Mouse (Mus musculus) midbrain, embryonic 14.5 days (tissue): ENCODE measurements at regions not wholly inside any gene's neighbourhood (a gene's known extent, or its start where the extent isn't known, plus 50 kb on each side); places are given as distances from the start of the nearest gene placed in this dataset.
A peak's percentile ranks its signal among the peaks of the same experiment; 100 is the strongest.

ENCODE experiments used
- ATAC-seq: fragments of 200-750 bp; cut with Nextera tagmentation; 2 replicates; pipeline ENCODE4 v1.8.0; 2017; ENCODE audit warnings: moderate number of reproducible peaks, moderate library complexity; ENCODE audit not compliant: low FRiP score, low TSS enrichment
- DNase-seq: peaks from one replicate; pipeline ENCODE4 v3.0.0-alpha.2; 2015
- H3K27ac ChIP-seq: fragments of 300-500 bp; sonication (generic); replicated peaks from 2 replicates; pipeline ENCODE4 v1.5.1; 2014; ENCODE audit warnings: mild to moderate bottlenecking, low read depth, low read length, moderate library complexity
- H3K27me3 ChIP-seq: fragments of 300-500 bp; sonication (generic); 2 replicates; pipeline ENCODE4 v1.6.1; 2014; ENCODE audit warnings: low read length, control low read depth, mixed read lengths; ENCODE audit not compliant: control insufficient read depth, insufficient read depth
- H3K36me3 ChIP-seq: fragments of 300-500 bp; sonication (generic); 2 replicates; pipeline ENCODE4 v1.6.1; 2014; ENCODE audit warnings: low read length, control low read depth; ENCODE audit not compliant: control insufficient read depth, insufficient read depth
- H3K4me1 ChIP-seq: fragments of 300-500 bp; sonication (generic); 2 replicates; pipeline ENCODE4 v1.6.1; 2014; ENCODE audit warnings: mild to moderate bottlenecking, antibody characterized with exemption, low read length, control low read depth; ENCODE audit not compliant: control insufficient read depth, insufficient read depth
- H3K4me2 ChIP-seq: fragments of 300-500 bp; sonication (generic); 2 replicates; pipeline ENCODE4 v1.6.1; 2014; ENCODE audit warnings: mild to moderate bottlenecking, low read length, moderate library complexity
- H3K4me3 ChIP-seq: fragments of 300-500 bp; sonication (generic); replicated peaks from 2 replicates; pipeline ENCODE4 v1.5.1; 2014; ENCODE audit warnings: low read depth, low read length
- H3K9ac ChIP-seq: fragments of 300-500 bp; sonication (generic); replicated peaks from 2 replicates; pipeline ENCODE4 v1.6.1; 2014; ENCODE audit warnings: mild to moderate bottlenecking, low read length, moderate library complexity
- H3K9me3 ChIP-seq: fragments of 300-500 bp; sonication (generic); 2 replicates; pipeline ENCODE4 v1.6.1; 2016; ENCODE audit warnings: low read length, control low read depth, mixed read lengths; ENCODE audit not compliant: control insufficient read depth
- whole genome bisulfite sequencing: fragments of 180-500 bp; shearing (Covaris S2); extraction: QIAGEN DNeasy Blood & Tissue Kit; methylation state at CpG from one replicate; pipeline ENCODE4 v1.1.7; 2014; 5-methylcytosine and 5-hydroxymethylcytosine counted together

- Histone ChIP-seq H3K36me3 (no peaks in the 10 kb centered on the region), H3K4me3 (no peak overlapping the region), H3K27ac (no peak overlapping the region), H3K27me3 (no peaks in the 10 kb centered on the region), H3K9ac (no peak overlapping the region), H3K4me2 (no peak overlapping the region), H3K4me1 (no peaks in the 10 kb centered on the region), H3K9me3 (0 out of 2 replicates have a peak, but pooled peaks cover 2% of the 10 kb centered on the region)
- WGBS: 98% methylated on average over 2 of the region's 2 CpGs
- DNase-seq (no peak), ATAC-seq (no peak)
These were observed 182.8 kb upstream of the Rybp start for GRCm38 (mm10) chr6:100470071-100470470.

- no peak overlapping the region for H3K4me2 ChIP-seq
- H3K9ac ChIP-seq: no peak overlapping the region
- DNase-seq: no peak
- H3K27me3 ChIP-seq: no peaks in the 10 kb centered on the region
- H3K4me3 ChIP-seq: no peak overlapping the region
- no peak for ATAC-seq
- no peaks in the 10 kb centered on the region for H3K36me3 ChIP-seq
- no peak overlapping the region for H3K27ac ChIP-seq
- WGBS: 78% methylated on average over 2 of the region's 2 CpGs
- H3K4me1 ChIP-seq: no peaks in the 10 kb centered on the region
- H3K9me3 ChIP-seq: 0 out of 2 replicates have a peak, but pooled peaks cover 7% of the 10 kb centered on the region
These were observed 175.5 kb upstream of the Rybp start for GRCm38 (mm10) chr6:100462757-100463156.

- Histone ChIP-seq H3K27me3 (no peaks in the 10 kb centered on the region), H3K9ac (no peak overlapping the region), H3K36me3 (no peaks in the 10 kb centered on the region), H3K4me2 (no peak overlapping the region), H3K4me3 (no peak overlapping the region), H3K9me3 (no peaks in the 10 kb centered on the region), H3K27ac (no peak overlapping the region), H3K4me1 (no peaks in the 10 kb centered on the region)
- ATAC-seq: no peak
- no peak for DNase-seq
- 89% methylated on average over 3 of the region's 3 CpGs for WGBS
These were observed 166.1 kb upstream of the Rybp start for GRCm38 (mm10) chr6:100453401-100453800.

GRCm38 (mm10) chr6:100452097-100453002 lies 165.1 kb upstream of the Rybp start:
- no peak for DNase-seq
- no peak overlapping the region for H3K4me3 ChIP-seq
- no peaks in the 10 kb centered on the region for H3K9me3 ChIP-seq
- no peak; the same call in 1 of the 2 replicates for ATAC-seq
- 46% methylated on average over 9 of the region's 9 CpGs for WGBS
- H3K27ac ChIP-seq: no peak overlapping the region
- H3K4me1 ChIP-seq: no peaks in the 10 kb centered on the region; the same call in 1 of the 2 replicates
- H3K4me2 ChIP-seq: no peak overlapping the region
- no peaks in the 10 kb centered on the region for H3K27me3 ChIP-seq
- no peaks in the 10 kb centered on the region for H3K36me3 ChIP-seq
- H3K9ac ChIP-seq: no peak overlapping the region

DNA sequence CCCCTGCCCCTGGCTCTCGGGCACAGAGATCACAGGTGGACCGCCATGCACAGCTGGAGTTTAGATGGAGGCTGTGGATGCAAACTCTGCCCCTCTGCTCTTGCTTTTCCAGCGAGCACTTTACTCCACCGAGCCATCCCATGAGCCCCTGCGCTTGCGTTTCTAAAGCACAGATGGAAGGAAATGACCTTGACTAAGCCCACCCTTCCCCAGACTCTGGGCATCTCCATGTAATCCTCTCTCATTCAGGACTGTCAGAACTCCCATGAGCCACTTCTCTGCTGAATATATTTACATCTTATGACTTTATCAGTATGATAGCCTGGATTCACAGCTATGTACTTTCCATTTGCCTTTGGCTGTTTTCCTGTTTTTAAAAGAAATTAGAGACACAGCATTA lies 162.8 kb upstream of the Rybp start:
- no peaks in the 10 kb centered on the region for H3K36me3 ChIP-seq
- DNase-seq: peak; percentile 58
- no peaks in the 10 kb centered on the region for H3K27me3 ChIP-seq
- no peak overlapping the region for H3K4me3 ChIP-seq
- WGBS: 71% methylated on average over 6 of the region's 6 CpGs
- no peaks in the 10 kb centered on the region; the same call in 1 of the 2 replicates for H3K4me1 ChIP-seq
- no peak overlapping the region for H3K4me2 ChIP-seq
- H3K27ac ChIP-seq: no peak overlapping the region
- H3K9me3 ChIP-seq: no peaks in the 10 kb centered on the region
- no peak; the same call in 1 of the 2 replicates for ATAC-seq
- no peak overlapping the region for H3K9ac ChIP-seq

DNA sequence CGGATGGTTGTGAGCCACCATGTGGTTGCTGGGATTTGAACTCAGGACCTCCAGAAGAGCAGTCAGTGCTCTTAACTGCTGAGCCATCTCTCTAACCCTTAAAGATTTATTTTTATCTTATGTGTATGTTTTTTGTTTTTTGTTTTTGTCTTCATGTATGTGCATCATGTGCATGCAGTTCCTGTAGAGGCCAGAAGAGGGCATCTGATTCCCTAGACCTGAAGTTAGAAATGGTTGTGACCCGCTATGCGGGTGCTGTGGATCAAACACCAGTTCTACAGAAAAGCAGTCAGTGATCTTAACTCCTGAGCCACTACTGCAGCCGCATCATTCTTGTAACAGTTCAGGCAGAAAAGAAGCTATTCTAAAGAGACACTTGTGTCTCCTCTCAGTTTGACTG lies 161.8 kb upstream of the Rybp start:
- ATAC-seq (no peak), DNase-seq (no peak)
- H3K27me3 ChIP-seq: no peaks in the 10 kb centered on the region
- no peak overlapping the region for H3K4me3 ChIP-seq
- 97% methylated on average over 4 of the region's 4 CpGs for WGBS
- H3K4me2 ChIP-seq: no peak overlapping the region
- H3K9ac ChIP-seq: no peak overlapping the region
- no peaks in the 10 kb centered on the region for H3K9me3 ChIP-seq
- no peaks in the 10 kb centered on the region for H3K36me3 ChIP-seq
- H3K27ac ChIP-seq: no peak overlapping the region
- no peaks in the 10 kb centered on the region; the same call in 1 of the 2 replicates for H3K4me1 ChIP-seq

DNA sequence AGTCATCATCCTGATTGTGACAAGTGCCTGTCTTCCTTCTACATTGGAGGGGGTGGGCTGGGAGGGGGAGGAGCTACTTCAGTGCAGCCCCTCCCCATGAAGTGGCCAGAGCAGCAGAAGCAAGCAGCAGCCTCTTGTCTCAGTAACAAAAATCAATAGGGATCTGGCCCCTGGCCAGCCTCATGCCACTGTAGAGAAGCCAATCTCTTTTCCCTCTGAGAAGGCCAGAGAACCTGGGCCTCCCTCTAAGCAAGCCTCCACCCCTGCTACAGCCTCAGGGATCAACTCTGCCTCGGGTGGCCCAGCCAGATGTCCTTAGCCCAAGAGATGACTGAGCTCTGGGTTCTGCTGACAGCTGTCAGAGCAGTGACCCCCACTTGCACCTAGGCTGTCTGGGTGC lies 159.9 kb upstream of the Rybp start:
- Histone ChIP-seq H3K9ac (no peak overlapping the region), H3K36me3 (no peaks in the 10 kb centered on the region), H3K4me3 (no peak overlapping the region), H3K9me3 (no peaks in the 10 kb centered on the region), H3K4me2 (no peak overlapping the region), H3K27ac (no peak overlapping the region), H3K4me1 (no peaks in the 10 kb centered on the region; the same call in 1 of the 2 replicates), H3K27me3 (no peaks in the 10 kb centered on the region)
- ATAC-seq (no peak), DNase-seq (peak; percentile 51)
- 11% methylated on average over 1 of the region's 1 CpGs for WGBS

GRCm38 (mm10) chr6:100446804-100447203 lies 159.5 kb upstream of the Rybp start:
- DNase-seq (no peak), ATAC-seq (no peak)

More at GRCm38 (mm10) chr6:100446804-100447203, 159.5 kb upstream of the Rybp start:
- H3K4me2 ChIP-seq: no peak overlapping the region
- no peaks in the 10 kb centered on the region; the same call in 1 of the 2 replicates for H3K4me1 ChIP-seq
- 68% methylated on average over 4 of the region's 4 CpGs for WGBS
- no peaks in the 10 kb centered on the region for H3K36me3 ChIP-seq
- H3K4me3 ChIP-seq: no peak overlapping the region
- no peak overlapping the region for H3K9ac ChIP-seq
- H3K27me3 ChIP-seq: no peaks in the 10 kb centered on the region
- H3K27ac ChIP-seq: no peak overlapping the region
- H3K9me3 ChIP-seq: no peaks in the 10 kb centered on the region
